Mouse (Mus musculus): ENCODE data around the gene Zfp791. TPM values are rescaled to one million over a fixed set of nuclear protein-coding genes. Genes with fewer than 3 reads are reported as not detected.

Zfp791 gene
- total RNA-seq, 2 experiments from 2014 or later = not detected

Other genes with a start within 250 kb of the Zfp791 start
- gene Gcdh, start 229.2 kb downstream of the Zfp791 start, total RNA-seq (2015; ENCODE audit: low replicate concordance) = 7.9 and 14.6 TPM in 2 replicates
- gene Gcdh, start 229.2 kb downstream of the Zfp791 start, total RNA-seq (2017; ENCODE audit: low replicate concordance) = 13.4 and 17.6 TPM in 2 replicates
- 58.9 and 59.8 TPM in 2 replicates for gene Klf1, start 221.2 kb downstream of the Zfp791 start, total RNA-seq (2015; ENCODE audit: low replicate concordance)
- gene Klf1, start 221.2 kb downstream of the Zfp791 start, total RNA-seq (2017; ENCODE audit: low replicate concordance) = 85.0 and 116 TPM in 2 replicates
- gene Dnase2a, start 214.5 kb downstream of the Zfp791 start, total RNA-seq (2015; ENCODE audit: low replicate concordance) = 31.9 and 44.9 TPM in 2 replicates
- 85.2 and 99.8 TPM in 2 replicates for gene Dnase2a, start 214.5 kb downstream of the Zfp791 start, total RNA-seq (2017; ENCODE audit: low replicate concordance)
- not detected in 2 replicates for gene Mast1, start 185.7 kb downstream of the Zfp791 start, total RNA-seq (2015; ENCODE audit: low replicate concordance)
- 0.28 TPM in 1 of 2 replicates, not detected in the other for gene Mast1, start 185.7 kb downstream of the Zfp791 start, total RNA-seq (2017; ENCODE audit: low replicate concordance)
- gene Rtbdn, start 176.1 kb downstream of the Zfp791 start, total RNA-seq (2015; ENCODE audit: low replicate concordance) = not detected in 2 replicates
- not detected in 2 replicates for gene Rtbdn, start 176.1 kb downstream of the Zfp791 start, total RNA-seq (2017; ENCODE audit: low replicate concordance)
- gene Gm49661, start 153.7 kb downstream of the Zfp791 start, total RNA-seq (2015; ENCODE audit: low replicate concordance) = not detected in 2 replicates
- not detected in 2 replicates for gene Gm49661, start 153.7 kb downstream of the Zfp791 start, total RNA-seq (2017; ENCODE audit: low replicate concordance)
- 1,192 and 1,430 TPM in 2 replicates for gene Prdx2, start 153.5 kb downstream of the Zfp791 start, total RNA-seq (2015; ENCODE audit: low replicate concordance)
- gene Prdx2, start 153.5 kb downstream of the Zfp791 start, total RNA-seq (2017; ENCODE audit: low replicate concordance) = 2,193 and 2,235 TPM in 2 replicates
- 31.8 and 67.2 TPM in 2 replicates for gene Rnaseh2a, start 153.3 kb downstream of the Zfp791 start, total RNA-seq (2015; ENCODE audit: low replicate concordance)
- 37.4 and 37.9 TPM in 2 replicates for gene Rnaseh2a, start 153.3 kb downstream of the Zfp791 start, total RNA-seq (2017; ENCODE audit: low replicate concordance)
- 6.1 and 6.7 TPM in 2 replicates for gene Junb, start 144.4 kb downstream of the Zfp791 start, total RNA-seq (2015; ENCODE audit: low replicate concordance)
- 15.5 and 16.1 TPM in 2 replicates for gene Junb, start 144.4 kb downstream of the Zfp791 start, total RNA-seq (2017; ENCODE audit: low replicate concordance)
- gene Hook2, start 132.5 kb downstream of the Zfp791 start, total RNA-seq (2015; ENCODE audit: low replicate concordance) = 1.9 and 5.0 TPM in 2 replicates
- 1.6 and 6.1 TPM in 2 replicates for gene Hook2, start 132.5 kb downstream of the Zfp791 start, total RNA-seq (2017; ENCODE audit: low replicate concordance)
- gene Best2, start 108.6 kb downstream of the Zfp791 start, total RNA-seq (2015; ENCODE audit: low replicate concordance) = not detected in 2 replicates
- not detected in 2 replicates for gene Best2, start 108.6 kb downstream of the Zfp791 start, total RNA-seq (2017; ENCODE audit: low replicate concordance)
- gene Asna1, start 97.8 kb downstream of the Zfp791 start, total RNA-seq (2015; ENCODE audit: low replicate concordance) = 20.8 and 24.2 TPM in 2 replicates
- 13.5 and 26.3 TPM in 2 replicates for gene Asna1, start 97.8 kb downstream of the Zfp791 start, total RNA-seq (2017; ENCODE audit: low replicate concordance)
- gene Trir, start 96.3 kb downstream of the Zfp791 start, total RNA-seq (2015; ENCODE audit: low replicate concordance) = 32.1 and 45.4 TPM in 2 replicates
- 72.9 and 103 TPM in 2 replicates for gene Trir, start 96.3 kb downstream of the Zfp791 start, total RNA-seq (2017; ENCODE audit: low replicate concordance)
- 9.6 and 10.8 TPM in 2 replicates for gene Tnpo2, start 86.2 kb downstream of the Zfp791 start, total RNA-seq (2015; ENCODE audit: low replicate concordance)
- 11.2 and 14.6 TPM in 2 replicates for gene Tnpo2, start 86.2 kb downstream of the Zfp791 start, total RNA-seq (2017; ENCODE audit: low replicate concordance)
- gene Fbxw9, start 63.0 kb downstream of the Zfp791 start, total RNA-seq (2015; ENCODE audit: low replicate concordance) = 5.4 TPM in 1 of 2 replicates, not detected in the other
- gene Fbxw9, start 63.0 kb downstream of the Zfp791 start, total RNA-seq (2017; ENCODE audit: low replicate concordance) = 0.43 and 4.3 TPM in 2 replicates
- not detected in 2 replicates for gene Gm5741, start 55.1 kb downstream of the Zfp791 start, total RNA-seq (2015; ENCODE audit: low replicate concordance)
- not detected in 2 replicates for gene Gm5741, start 55.1 kb downstream of the Zfp791 start, total RNA-seq (2017; ENCODE audit: low replicate concordance)
- gene Dhps, start 51.3 kb downstream of the Zfp791 start, total RNA-seq (2015; ENCODE audit: low replicate concordance) = 12.3 and 16.1 TPM in 2 replicates
- 3.2 and 12.1 TPM in 2 replicates for gene Dhps, start 51.3 kb downstream of the Zfp791 start, total RNA-seq (2017; ENCODE audit: low replicate concordance)
- 26.1 and 31.3 TPM in 2 replicates for gene Wdr83os, start 42.4 kb downstream of the Zfp791 start, total RNA-seq (2015; ENCODE audit: low replicate concordance)
- gene Wdr83os, start 42.4 kb downstream of the Zfp791 start, total RNA-seq (2017; ENCODE audit: low replicate concordance) = 4.3 and 11.3 TPM in 2 replicates
- 1.7 and 16.9 TPM in 2 replicates for gene Wdr83, start 41.8 kb downstream of the Zfp791 start, total RNA-seq (2015; ENCODE audit: low replicate concordance)
- 4.9 and 6.3 TPM in 2 replicates for gene Wdr83, start 41.8 kb downstream of the Zfp791 start, total RNA-seq (2017; ENCODE audit: low replicate concordance)
- 27.5 and 32.8 TPM in 2 replicates for gene Man2b1, start 39.8 kb downstream of the Zfp791 start, total RNA-seq (2015; ENCODE audit: low replicate concordance)
- 17.8 and 18.6 TPM in 2 replicates for gene Man2b1, start 39.8 kb downstream of the Zfp791 start, total RNA-seq (2017; ENCODE audit: low replicate concordance)
- gene Cks1brt, start 28.8 kb upstream of the Zfp791 start, total RNA-seq (2015; ENCODE audit: low replicate concordance) = not detected in 2 replicates
- not detected in 2 replicates for gene Cks1brt, start 28.8 kb upstream of the Zfp791 start, total RNA-seq (2017; ENCODE audit: low replicate concordance)
- gene Olfr371, start 102.9 kb upstream of the Zfp791 start, total RNA-seq (2015; ENCODE audit: low replicate concordance) = not detected in 2 replicates
- not detected in 2 replicates for gene Olfr371, start 102.9 kb upstream of the Zfp791 start, total RNA-seq (2017; ENCODE audit: low replicate concordance)
- 38.2 and 48.5 TPM in 2 replicates for gene Orc6, start 176.5 kb upstream of the Zfp791 start, total RNA-seq (2015; ENCODE audit: low replicate concordance)
- gene Orc6, start 176.5 kb upstream of the Zfp791 start, total RNA-seq (2017; ENCODE audit: low replicate concordance) = 47.6 and 89.5 TPM in 2 replicates
- 54.8 and 68.4 TPM in 2 replicates for gene Vps35, start 176.7 kb upstream of the Zfp791 start, total RNA-seq (2015; ENCODE audit: low replicate concordance)
- gene Vps35, start 176.7 kb upstream of the Zfp791 start, total RNA-seq (2017; ENCODE audit: low replicate concordance) = 50.0 and 53.9 TPM in 2 replicates